Mouse (Mus musculus): ENCODE results near the gene Hoxa11. TPM values are rescaled to one million over a fixed set of nuclear protein-coding genes. Genes with fewer than 3 reads are reported as not detected.
A peak's percentile ranks its signal among the peaks of the same experiment; 100 is the strongest.

Hoxa11 gene
- polyA plus RNA-seq, 1 experiment from 2014 or later, result not detected

DNA sequence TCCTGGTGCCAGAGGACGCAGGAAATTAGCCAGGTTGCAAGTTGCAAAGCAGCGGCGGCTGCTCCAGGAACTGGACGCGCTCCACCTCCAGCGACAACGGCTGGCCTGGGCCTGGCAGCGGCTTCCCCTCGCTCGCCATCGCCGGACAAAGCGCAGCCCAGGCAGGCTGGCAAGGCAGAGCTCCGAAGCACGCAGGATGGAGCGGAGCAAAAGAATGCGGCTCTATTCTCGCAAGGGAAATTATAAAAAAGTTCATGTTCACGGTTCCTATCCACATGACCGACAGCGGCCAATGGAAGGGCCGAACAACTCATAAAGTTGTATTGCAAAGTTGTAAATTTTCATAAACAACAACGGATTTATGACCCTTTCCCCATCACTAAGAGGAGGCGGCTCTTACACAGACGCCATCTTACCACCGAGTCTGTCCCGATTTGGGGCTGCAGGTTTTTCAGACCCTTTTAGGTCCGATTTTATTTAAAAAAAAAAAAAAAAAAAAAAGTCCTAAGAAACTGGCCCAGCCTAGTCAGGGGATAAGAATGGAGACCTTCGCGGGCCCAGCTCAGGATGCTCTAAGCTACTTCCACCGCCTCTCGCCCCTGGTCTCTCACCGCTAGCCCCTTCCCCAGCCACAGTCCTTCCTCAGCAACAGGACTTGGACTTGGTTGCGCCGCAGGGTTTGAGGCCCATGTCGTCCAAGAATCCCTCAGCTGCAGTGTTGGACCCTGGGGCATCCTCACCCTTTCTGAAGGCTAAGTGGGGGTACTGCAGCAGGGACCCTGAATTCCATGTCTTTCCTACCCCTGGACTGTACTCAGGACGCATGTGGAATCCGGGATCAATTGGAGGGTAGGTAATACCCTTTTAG, 32.3 kb downstream of the Hoxa11 start, which contains the start of the genes Hoxa3 and Gm28308:
TSS of gene Hoxa3 (minus strand) at position 218 of the 868 bp plus-strand sequence.
TSS of gene Gm28308 (minus strand) at position 221 of the 868 bp plus-strand sequence.
- Histone ChIP-seq H3K27me3 (ENCODE audit: control insufficient read depth, insufficient read depth, low read length) (peaks cover 100% of the 10 kb centered on the region), H3K4me1 (ENCODE audit: control insufficient read depth, insufficient read depth, low read length) (peaks cover 8% of the 10 kb centered on the region), H3K9me3 (ENCODE audit: control insufficient read depth, low read length) (no peaks in the 10 kb centered on the region), H3K27ac (ENCODE audit: low read depth, low read length) (no peak within 1 kb of the TSS), H3K4me3 (ENCODE audit: low read depth, low read length) (no peak within 1 kb of the TSS), H3K4me2 (no peak within 1 kb of the TSS), H3K36me3 (ENCODE audit: control insufficient read depth, insufficient read depth, low read length) (no peaks in the 10 kb centered on the region), H3K9ac (ENCODE audit: low read length) (no peak within 1 kb of the TSS)
- ATAC-seq (ENCODE audit: low FRiP score) (no peak), DNase-seq (ENCODE audit: low spot score, missing footprints) (no peak)
- 2% methylated on average over 38 of the region's 38 CpGs for WGBS

DNA sequence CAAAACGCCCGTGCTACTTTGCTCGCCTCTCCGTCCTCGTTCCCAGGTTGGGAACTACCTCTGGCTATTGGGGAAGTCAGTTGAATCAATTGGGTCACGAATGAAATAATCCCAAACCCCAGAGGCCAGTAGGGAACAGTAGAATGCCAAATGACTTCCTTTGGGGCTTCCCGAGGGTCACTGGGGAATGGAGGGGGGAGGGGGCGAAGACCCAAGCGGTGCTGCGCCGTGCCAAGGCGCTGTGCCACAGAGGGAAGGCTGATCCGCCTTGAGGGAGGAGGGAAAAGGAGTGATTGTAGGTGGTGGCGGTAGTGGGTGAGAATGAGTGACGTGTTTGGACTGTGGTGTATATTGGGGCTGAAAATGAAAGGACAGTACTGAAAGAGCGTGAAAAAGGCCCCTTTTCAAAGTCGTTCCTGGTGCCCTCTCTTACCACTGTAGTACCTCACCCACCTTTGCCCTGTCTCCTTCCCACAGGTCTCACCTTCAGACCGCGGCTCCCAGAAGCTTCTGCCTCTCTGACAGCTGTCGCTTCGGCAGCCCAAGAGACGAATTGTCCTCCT, 33.0 kb downstream of the Hoxa11 start:
- no peaks in the 10 kb centered on the region for H3K36me3 ChIP-seq (ENCODE audit: control insufficient read depth, insufficient read depth, low read length)
- no peak overlapping the region for H3K27ac ChIP-seq (ENCODE audit: low read depth, low read length)
- no peak overlapping the region for H3K9ac ChIP-seq (ENCODE audit: low read length)
- peaks cover 8% of the 10 kb centered on the region for H3K4me1 ChIP-seq (ENCODE audit: control insufficient read depth, insufficient read depth, low read length)
- WGBS, result 1% methylated on average over 22 of the region's 22 CpGs
- H3K27me3 ChIP-seq (ENCODE audit: control insufficient read depth, insufficient read depth, low read length), result peaks cover 100% of the 10 kb centered on the region
- no peak overlapping the region for H3K4me2 ChIP-seq
- ATAC-seq (ENCODE audit: low FRiP score) (no peak), DNase-seq (ENCODE audit: low spot score, missing footprints) (no peak)
- no peaks in the 10 kb centered on the region for H3K9me3 ChIP-seq (ENCODE audit: control insufficient read depth, low read length)
- no peak overlapping the region for H3K4me3 ChIP-seq (ENCODE audit: low read depth, low read length)

DNA sequence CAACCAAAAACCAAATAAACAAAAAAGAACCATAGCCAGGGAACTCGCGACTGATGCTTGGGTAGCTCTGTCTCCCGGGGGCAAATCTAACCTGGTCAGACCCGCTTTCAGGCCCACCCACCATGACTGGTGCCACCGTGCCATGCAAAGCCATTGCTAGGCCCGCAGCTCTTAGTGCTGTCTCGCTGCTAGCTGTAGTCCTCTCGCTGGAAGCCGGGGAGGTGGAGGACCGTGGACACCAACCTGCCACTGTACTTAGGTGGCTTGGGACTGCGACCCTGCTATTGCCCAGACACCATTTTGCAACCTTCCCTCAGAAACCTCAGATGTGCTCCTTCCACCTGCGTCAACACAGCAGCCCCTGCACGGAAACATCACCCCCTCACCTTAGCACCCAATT, 33.6 kb downstream of the Hoxa11 start:
- 3% methylated on average over 13 of the region's 13 CpGs for WGBS
- Histone ChIP-seq H3K9ac (ENCODE audit: low read length) (no peak overlapping the region), H3K4me1 (ENCODE audit: control insufficient read depth, insufficient read depth, low read length) (peaks cover 2% of the 10 kb centered on the region), H3K4me3 (ENCODE audit: low read depth, low read length) (no peak overlapping the region), H3K9me3 (ENCODE audit: control insufficient read depth, low read length) (no peaks in the 10 kb centered on the region), H3K27ac (ENCODE audit: low read depth, low read length) (no peak overlapping the region), H3K27me3 (ENCODE audit: control insufficient read depth, insufficient read depth, low read length) (peaks cover 100% of the 10 kb centered on the region), H3K4me2 (no peak overlapping the region), H3K36me3 (ENCODE audit: control insufficient read depth, insufficient read depth, low read length) (no peaks in the 10 kb centered on the region)
- DNase-seq (ENCODE audit: low spot score, missing footprints) (no peak), ATAC-seq (ENCODE audit: low FRiP score) (no peak)

DNA sequence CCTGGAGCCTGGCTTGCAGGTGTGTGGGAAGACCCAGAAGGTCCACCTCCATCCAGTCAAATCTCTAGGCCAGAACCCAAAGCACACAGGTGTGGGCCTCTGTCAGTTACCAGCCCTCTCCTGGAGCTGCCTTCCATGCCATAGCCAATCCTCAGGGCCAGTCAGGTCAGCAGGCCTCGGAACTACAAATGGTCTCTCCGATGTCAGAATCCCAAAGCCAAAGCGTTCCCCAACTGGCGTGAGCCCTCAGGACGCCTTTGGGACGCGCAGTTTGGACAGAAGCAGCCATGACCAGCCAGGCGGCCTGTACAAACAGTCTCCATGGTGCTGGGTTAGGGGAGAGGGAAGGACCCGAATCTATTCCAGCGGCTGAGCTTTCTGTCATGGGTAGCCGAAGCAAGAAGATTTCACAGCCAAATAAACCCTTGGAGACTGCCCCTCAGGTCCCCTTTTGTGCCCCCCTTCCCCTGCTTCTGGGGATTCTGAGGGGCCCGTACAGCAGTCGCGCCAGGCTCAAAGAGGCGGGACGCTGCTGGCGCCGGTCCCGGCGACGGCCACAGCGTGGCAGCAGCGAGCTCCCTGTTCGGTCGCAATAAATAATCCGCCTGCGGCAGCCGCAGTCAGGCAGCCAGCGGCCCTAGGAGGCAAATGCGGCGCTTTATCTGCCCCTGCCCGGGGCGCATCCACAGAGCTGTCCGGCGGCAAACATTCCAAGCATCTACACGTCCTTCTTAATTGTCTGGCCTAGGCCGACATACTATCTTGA, 34.3 kb downstream of the Hoxa11 start:
- Histone ChIP-seq H3K4me3 (ENCODE audit: low read depth, low read length) (no peak overlapping the region), H3K27ac (ENCODE audit: low read depth, low read length) (no peak overlapping the region), H3K9me3 (ENCODE audit: control insufficient read depth, low read length) (no peaks in the 10 kb centered on the region), H3K27me3 (ENCODE audit: control insufficient read depth, insufficient read depth, low read length) (peaks cover 100% of the 10 kb centered on the region), H3K9ac (ENCODE audit: low read length) (no peak overlapping the region), H3K36me3 (ENCODE audit: control insufficient read depth, insufficient read depth, low read length) (no peaks in the 10 kb centered on the region), H3K4me2 (no peak overlapping the region), H3K4me1 (ENCODE audit: control insufficient read depth, insufficient read depth, low read length) (no peaks in the 10 kb centered on the region; the same call in 1 of the 2 replicates)
- WGBS, result under 1% methylated on average over 37 of the region's 37 CpGs
- DNase-seq (ENCODE audit: low spot score, missing footprints) (peak; percentile 99), ATAC-seq (ENCODE audit: low FRiP score) (peak; percentile 58; the same call in 1 of the 2 replicates)

DNA sequence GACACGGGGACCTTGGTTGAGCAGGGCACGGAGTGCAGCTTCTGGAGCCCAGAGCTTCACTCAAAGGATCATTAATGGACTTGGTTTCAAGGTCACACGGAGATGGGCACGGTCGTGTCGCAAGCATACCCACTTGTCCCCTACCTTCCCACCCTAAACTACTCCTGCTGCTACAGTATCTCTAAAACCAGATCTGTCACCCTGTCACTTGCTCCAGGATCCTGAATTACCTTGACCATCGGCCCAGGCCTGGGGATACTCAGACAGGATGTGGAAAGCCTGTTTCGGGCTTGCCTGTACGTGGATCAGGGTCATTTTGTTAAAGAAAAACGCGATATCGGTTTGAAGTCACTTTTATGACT, 35.9 kb downstream of the Hoxa11 start:
- H3K9me3 ChIP-seq (ENCODE audit: control insufficient read depth, low read length), result no peaks in the 10 kb centered on the region
- ATAC-seq (ENCODE audit: low FRiP score), result no peak
- H3K27ac ChIP-seq (ENCODE audit: low read depth, low read length), result no peak overlapping the region
- no peak overlapping the region for H3K4me2 ChIP-seq
- WGBS, result 7% methylated on average over 12 of the region's 12 CpGs
- no peak for DNase-seq (ENCODE audit: low spot score, missing footprints)
- no peak overlapping the region for H3K4me3 ChIP-seq (ENCODE audit: low read depth, low read length)
- H3K4me1 ChIP-seq (ENCODE audit: control insufficient read depth, insufficient read depth, low read length), result no peaks in the 10 kb centered on the region; the same call in 1 of the 2 replicates
- H3K36me3 ChIP-seq (ENCODE audit: control insufficient read depth, insufficient read depth, low read length), result no peaks in the 10 kb centered on the region
- peaks cover 100% of the 10 kb centered on the region for H3K27me3 ChIP-seq (ENCODE audit: control insufficient read depth, insufficient read depth, low read length)
- H3K9ac ChIP-seq (ENCODE audit: low read length), result no peak overlapping the region

DNA sequence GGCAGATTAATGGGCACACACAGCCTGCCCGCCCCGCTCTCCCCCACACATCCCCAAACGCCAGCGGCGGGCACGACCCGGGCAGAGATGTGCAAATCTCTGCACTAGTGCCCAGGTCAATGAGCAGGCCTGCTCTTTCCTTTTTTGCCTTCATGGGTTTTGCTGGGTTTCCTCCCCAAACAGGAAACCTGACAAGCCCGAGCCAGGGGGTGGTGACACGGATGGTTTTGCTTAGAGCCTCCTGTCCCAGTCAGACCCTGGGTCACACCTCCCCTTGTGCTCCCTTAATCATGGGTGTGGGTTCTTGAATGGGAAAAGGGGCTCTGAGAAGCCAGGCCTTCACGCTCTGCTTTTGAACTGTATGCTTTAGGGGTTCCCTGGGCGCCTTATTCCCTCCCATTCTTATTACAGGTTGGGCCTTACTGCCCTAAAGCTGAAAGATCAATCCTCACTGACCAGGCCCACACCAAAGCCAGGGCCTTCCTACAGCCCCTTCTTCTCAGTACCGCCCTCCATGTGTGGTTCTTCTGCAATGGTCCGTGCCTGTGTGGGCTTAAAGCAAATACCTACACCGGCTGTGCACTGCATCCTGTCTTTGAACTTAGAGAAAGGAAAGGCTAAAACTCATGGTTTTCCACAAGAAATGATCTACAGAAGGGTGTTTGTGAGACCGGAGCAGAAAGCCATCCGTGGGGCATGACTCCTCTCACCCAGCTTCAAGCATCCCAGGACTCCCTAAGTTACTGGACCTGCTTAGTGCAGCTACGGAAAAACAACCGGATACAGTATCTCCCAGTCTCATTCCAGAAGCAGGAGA, 36.5 kb downstream of the Hoxa11 start:
- ATAC-seq (ENCODE audit: low FRiP score) (no peak), DNase-seq (ENCODE audit: low spot score, missing footprints) (peak; percentile 94)
- H3K4me3 ChIP-seq (ENCODE audit: low read depth, low read length), result no peak overlapping the region
- H3K9ac ChIP-seq (ENCODE audit: low read length), result no peak overlapping the region
- H3K4me2 ChIP-seq, result no peak overlapping the region
- 2% methylated on average over 18 of the region's 18 CpGs for WGBS
- H3K36me3 ChIP-seq (ENCODE audit: control insufficient read depth, insufficient read depth, low read length), result no peaks in the 10 kb centered on the region
- no peaks in the 10 kb centered on the region for H3K9me3 ChIP-seq (ENCODE audit: control insufficient read depth, low read length)
- H3K27me3 ChIP-seq (ENCODE audit: control insufficient read depth, insufficient read depth, low read length), result peaks cover 100% of the 10 kb centered on the region
- H3K27ac ChIP-seq (ENCODE audit: low read depth, low read length), result no peak overlapping the region
- H3K4me1 ChIP-seq (ENCODE audit: control insufficient read depth, insufficient read depth, low read length), result peaks cover 4% of the 10 kb centered on the region

DNA sequence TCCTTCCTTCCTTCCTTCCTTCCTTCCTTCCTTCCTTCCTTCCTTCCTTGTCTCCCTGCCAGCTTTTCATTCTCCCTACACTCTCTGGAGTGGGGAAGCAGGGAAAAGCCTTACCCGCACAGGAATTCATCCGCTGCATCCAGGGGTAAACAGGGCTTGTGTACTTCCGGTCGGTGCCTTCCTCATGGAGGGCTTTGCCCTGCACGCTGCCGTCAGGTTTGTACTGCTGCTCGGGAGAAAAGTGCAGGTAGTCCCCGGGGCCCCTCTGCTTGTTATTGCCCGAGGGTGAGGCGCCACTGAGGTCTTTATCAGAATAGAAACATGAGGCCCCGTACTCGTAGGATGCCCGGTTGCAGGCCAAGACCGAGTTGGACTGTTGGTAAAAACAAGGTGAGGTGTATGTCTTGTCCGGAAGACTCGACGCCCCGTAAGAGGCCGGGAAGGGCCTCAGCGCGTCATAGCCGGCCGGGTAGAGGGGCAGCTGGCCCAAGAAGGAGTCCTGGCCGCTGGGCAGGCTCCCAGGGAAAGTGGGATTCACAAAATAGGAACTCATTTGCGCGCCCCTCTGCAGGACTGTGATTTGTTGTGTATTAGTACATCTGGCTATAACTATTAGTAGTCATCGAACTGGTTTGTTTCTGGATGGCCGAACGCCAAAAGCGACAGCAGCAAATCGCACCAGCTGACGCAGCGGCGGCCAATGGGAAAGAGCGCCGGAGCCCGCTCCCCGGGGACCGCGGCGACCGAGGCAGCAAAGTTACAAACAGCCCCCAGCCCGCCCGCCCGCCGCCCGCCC, 37.3 kb downstream of the Hoxa11 start, which contains the start of gene Hoxa6:
TSS of gene Hoxa6 (minus strand) at position 651 of the 796 bp plus-strand sequence.
- under 1% methylated on average over 47 of the region's 47 CpGs for WGBS
- Histone ChIP-seq H3K36me3 (ENCODE audit: control insufficient read depth, insufficient read depth, low read length) (no peaks in the 10 kb centered on the region), H3K9ac (ENCODE audit: low read length) (no peak within 1 kb of the TSS), H3K9me3 (ENCODE audit: control insufficient read depth, low read length) (no peaks in the 10 kb centered on the region), H3K4me3 (ENCODE audit: low read depth, low read length) (no peak within 1 kb of the TSS), H3K4me2 (no peak within 1 kb of the TSS), H3K4me1 (ENCODE audit: control insufficient read depth, insufficient read depth, low read length) (peaks cover 7% of the 10 kb centered on the region), H3K27ac (ENCODE audit: low read depth, low read length) (no peak within 1 kb of the TSS), H3K27me3 (ENCODE audit: control insufficient read depth, insufficient read depth, low read length) (peaks cover 100% of the 10 kb centered on the region)
- DNase-seq (ENCODE audit: low spot score, missing footprints) (no peak), ATAC-seq (ENCODE audit: low FRiP score) (no peak)

DNA sequence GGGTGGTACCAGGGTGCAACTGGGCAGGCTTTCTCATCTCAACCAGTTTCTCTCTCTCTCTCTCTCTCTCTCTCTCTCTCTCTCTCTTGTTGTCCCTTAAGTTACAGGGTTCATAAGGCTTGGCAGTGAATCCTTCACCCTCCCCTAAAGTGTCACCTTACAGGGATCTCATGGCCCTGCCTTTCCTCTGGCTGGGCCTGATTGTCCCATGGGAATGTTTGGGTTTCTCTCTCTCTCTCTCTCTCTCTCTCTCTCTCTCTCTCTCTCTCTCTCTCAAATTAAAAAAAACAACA, 38.0 kb downstream of the Hoxa11 start:
- ATAC-seq (ENCODE audit: low FRiP score) (no peak), DNase-seq (ENCODE audit: low spot score, missing footprints) (no peak)
- Histone ChIP-seq H3K27ac (ENCODE audit: low read depth, low read length) (no peak overlapping the region), H3K4me1 (ENCODE audit: control insufficient read depth, insufficient read depth, low read length) (peaks cover 7% of the 10 kb centered on the region), H3K9me3 (ENCODE audit: control insufficient read depth, low read length) (no peaks in the 10 kb centered on the region), H3K4me2 (no peak overlapping the region), H3K9ac (ENCODE audit: low read length) (no peak overlapping the region), H3K4me3 (ENCODE audit: low read depth, low read length) (no peak overlapping the region), H3K36me3 (ENCODE audit: control insufficient read depth, insufficient read depth, low read length) (no peaks in the 10 kb centered on the region), H3K27me3 (ENCODE audit: control insufficient read depth, insufficient read depth, low read length) (peaks cover 100% of the 10 kb centered on the region)
